Mouse (Mus musculus): ENCODE measurements around the gene Med18. TPM values are rescaled to one million over a fixed set of nuclear protein-coding genes. Genes with fewer than 3 reads are reported as not detected.
"Not testable (repeated sequence)": the region's sequence is repeated elsewhere in the genome, so short reads cannot be mapped to it uniquely, and the experiment has no call there.

Med18 gene
- polyA plus RNA-seq, 1 experiment from 2014 or later, result 11.2 TPM

- not testable (repeated sequence) for H3K4me2 ChIP-seq; H3K9ac ChIP-seq; H3K9me3 ChIP-seq (replicated peaks); H3K36me3 ChIP-seq (replicated peaks); H3K4me3 ChIP-seq (replicated peaks); ATAC-seq (ENCODE audit: insufficient read depth); H3K27me3 ChIP-seq; H3K27ac ChIP-seq (replicated peaks)
- WGBS (ENCODE audit: insufficient replicate concordance), result 50% methylated on average over 3 of the region's 3 CpGs
- H3K4me1 ChIP-seq (replicated peaks), result peaks cover 12% of the 10 kb centered on the region; the same call in 1 of the 2 replicates
Measured at GRCm38 (mm10) chr4:132482104-132482503, 18.4 kb upstream of the Med18 start.

- 80% methylated on average over 8 of the region's 8 CpGs for WGBS (ENCODE audit: insufficient replicate concordance)
Measured at GRCm38 (mm10) chr4:132477833-132478232, 14.1 kb upstream of the Med18 start.

GRCm38 (mm10) chr4:132475895-132476878 lies 12.5 kb upstream of the Med18 start:
- Histone ChIP-seq H3K27me3 (no peaks in the 10 kb centered on the region), H3K36me3 (replicated peaks) (no peaks in the 10 kb centered on the region), H3K9me3 (replicated peaks) (no peaks in the 10 kb centered on the region), H3K9ac (no peak overlapping the region), H3K4me1 (replicated peaks) (peaks cover 22% of the 10 kb centered on the region; the same call in 1 of the 2 replicates), H3K27ac (replicated peaks) (no peak overlapping the region), H3K4me2 (no peak overlapping the region), H3K4me3 (replicated peaks) (no peak overlapping the region)
- ATAC-seq (ENCODE audit: insufficient read depth), result no peak
- WGBS (ENCODE audit: insufficient replicate concordance), result 58% methylated on average over 13 of the region's 13 CpGs

More at GRCm38 (mm10) chr4:132477833-132478232, 14.1 kb upstream of the Med18 start:
- no peak for ATAC-seq (ENCODE audit: insufficient read depth)
- Histone ChIP-seq H3K36me3 (replicated peaks) (no peaks in the 10 kb centered on the region), H3K4me3 (replicated peaks) (no peak overlapping the region), H3K9me3 (replicated peaks) (no peaks in the 10 kb centered on the region), H3K4me1 (replicated peaks) (peaks cover 21% of the 10 kb centered on the region; the same call in 1 of the 2 replicates), H3K27ac (replicated peaks) (no peak overlapping the region), H3K27me3 (no peaks in the 10 kb centered on the region), H3K9ac (no peak overlapping the region), H3K4me2 (no peak overlapping the region)

- Histone ChIP-seq H3K27ac (replicated peaks) (no peak overlapping the region), H3K4me1 (replicated peaks) (peaks cover 30% of the 10 kb centered on the region), H3K4me2 (no peak overlapping the region), H3K36me3 (replicated peaks) (no peaks in the 10 kb centered on the region), H3K9ac (no peak overlapping the region), H3K27me3 (no peaks in the 10 kb centered on the region), H3K4me3 (replicated peaks) (no peak overlapping the region), H3K9me3 (replicated peaks) (no peaks in the 10 kb centered on the region)
- 71% methylated on average over 4 of the region's 4 CpGs for WGBS (ENCODE audit: insufficient replicate concordance)
- peak; percentile 51; the same call in 1 of the 2 replicates for ATAC-seq (ENCODE audit: insufficient read depth)
Measured at GRCm38 (mm10) chr4:132474631-132475030, 10.9 kb upstream of the Med18 start.

GRCm38 (mm10) chr4:132473411-132473810 lies 9.7 kb upstream of the Med18 start:
- H3K9me3 ChIP-seq (replicated peaks), result no peaks in the 10 kb centered on the region
- ATAC-seq (ENCODE audit: insufficient read depth), result no peak
- no peaks in the 10 kb centered on the region for H3K36me3 ChIP-seq (replicated peaks)
- H3K4me1 ChIP-seq (replicated peaks), result peaks cover 41% of the 10 kb centered on the region
- H3K9ac ChIP-seq, result no peak overlapping the region
- H3K4me2 ChIP-seq, result no peak overlapping the region
- H3K27ac ChIP-seq (replicated peaks), result 0 out of 2 replicates have a peak overlapping the region, but pooled peaks have one; percentile 11
- H3K27me3 ChIP-seq, result no peaks in the 10 kb centered on the region
- no peak overlapping the region for H3K4me3 ChIP-seq (replicated peaks)
- 40% methylated on average over 9 of the region's 9 CpGs for WGBS (ENCODE audit: insufficient replicate concordance)

GRCm38 (mm10) chr4:132469873-132470272 lies 6.2 kb upstream of the Med18 start:
- Histone ChIP-seq H3K27ac (replicated peaks) (no peak overlapping the region; the same call in 1 of the 2 replicates), H3K36me3 (replicated peaks) (no peaks in the 10 kb centered on the region), H3K4me1 (replicated peaks) (peaks cover 35% of the 10 kb centered on the region), H3K4me2 (no peak overlapping the region), H3K27me3 (no peaks in the 10 kb centered on the region), H3K9me3 (replicated peaks) (no peaks in the 10 kb centered on the region), H3K9ac (no peak overlapping the region), H3K4me3 (replicated peaks) (no peak overlapping the region)
- WGBS (ENCODE audit: insufficient replicate concordance), result 8% methylated on average over 3 of the region's 3 CpGs
- peak; percentile 29; the same call in 1 of the 2 replicates for ATAC-seq (ENCODE audit: insufficient read depth)

- peak overlapping the region; percentile 79 for H3K27ac ChIP-seq (replicated peaks)
- under 1% methylated on average over 5 of the region's 5 CpGs for WGBS (ENCODE audit: insufficient replicate concordance)
- H3K9ac ChIP-seq, result peak overlapping the region; percentile 70
- no peaks in the 10 kb centered on the region for H3K27me3 ChIP-seq
- H3K4me1 ChIP-seq (replicated peaks), result peaks cover 36% of the 10 kb centered on the region
- peak overlapping the region; percentile 84 for H3K4me2 ChIP-seq
- H3K4me3 ChIP-seq (replicated peaks), result peak overlapping the region; percentile 78
- no peaks in the 10 kb centered on the region for H3K9me3 ChIP-seq (replicated peaks)
- ATAC-seq (ENCODE audit: insufficient read depth), result no peak
- H3K36me3 ChIP-seq (replicated peaks), result peaks cover 30% of the 10 kb centered on the region
Measured at GRCm38 (mm10) chr4:132464255-132464613, 513 bp upstream of the Med18 start.

GRCm38 (mm10) chr4:132462836-132463235 lies 885 bp downstream of the Med18 start:
- Histone ChIP-seq H3K9ac (peak overlapping the region; percentile 70), H3K4me1 (replicated peaks) (peaks cover 29% of the 10 kb centered on the region), H3K4me3 (replicated peaks) (peak overlapping the region; percentile 78), H3K4me2 (peak overlapping the region; percentile 84), H3K9me3 (replicated peaks) (no peaks in the 10 kb centered on the region), H3K27me3 (no peaks in the 10 kb centered on the region), H3K27ac (replicated peaks) (peak overlapping the region; percentile 79), H3K36me3 (replicated peaks) (peaks cover 42% of the 10 kb centered on the region)
- ATAC-seq (ENCODE audit: insufficient read depth), result no peak
- WGBS (ENCODE audit: insufficient replicate concordance), result 7% methylated on average over 11 of the region's 11 CpGs

- no peak for ATAC-seq (ENCODE audit: insufficient read depth)
- no peak overlapping the region for H3K9ac ChIP-seq
- H3K9me3 ChIP-seq (replicated peaks), result no peaks in the 10 kb centered on the region
- H3K36me3 ChIP-seq (replicated peaks), result peaks cover 53% of the 10 kb centered on the region
- H3K4me3 ChIP-seq (replicated peaks), result no peak overlapping the region
- 82% methylated on average over 8 of the region's 8 CpGs for WGBS (ENCODE audit: insufficient replicate concordance)
- peaks cover 29% of the 10 kb centered on the region for H3K4me1 ChIP-seq (replicated peaks)
- no peak overlapping the region for H3K27ac ChIP-seq (replicated peaks)
- H3K27me3 ChIP-seq, result no peaks in the 10 kb centered on the region
- no peak overlapping the region for H3K4me2 ChIP-seq
Measured at GRCm38 (mm10) chr4:132460225-132460624, 3.5 kb downstream of the Med18 start.

- ATAC-seq (ENCODE audit: insufficient read depth), result no peak
- H3K9ac ChIP-seq, result no peak overlapping the region
- 0 out of 2 replicates have a peak overlapping the region, but pooled peaks have one; percentile 3 for H3K27ac ChIP-seq (replicated peaks)
- 82% methylated on average over 6 of the region's 6 CpGs for WGBS (ENCODE audit: insufficient replicate concordance)
- no peaks in the 10 kb centered on the region for H3K4me1 ChIP-seq (replicated peaks)
- H3K4me2 ChIP-seq, result no peak overlapping the region
- peaks cover 36% of the 10 kb centered on the region for H3K36me3 ChIP-seq (replicated peaks)
- no peak overlapping the region for H3K4me3 ChIP-seq (replicated peaks)
- no peaks in the 10 kb centered on the region for H3K27me3 ChIP-seq
- H3K9me3 ChIP-seq (replicated peaks), result no peaks in the 10 kb centered on the region
Measured at GRCm38 (mm10) chr4:132455561-132455960, 8.2 kb downstream of the Med18 start.

GRCm38 (mm10) chr4:132455146-132455545 lies 8.6 kb downstream of the Med18 start:
- WGBS (ENCODE audit: insufficient replicate concordance), result 84% methylated on average over 3 of the region's 3 CpGs
- no peaks in the 10 kb centered on the region for H3K4me1 ChIP-seq (replicated peaks)
- no peak overlapping the region for H3K4me3 ChIP-seq (replicated peaks)
- ATAC-seq (ENCODE audit: insufficient read depth), result no peak
- H3K4me2 ChIP-seq, result no peak overlapping the region
- H3K9ac ChIP-seq, result no peak overlapping the region
- H3K27me3 ChIP-seq, result no peaks in the 10 kb centered on the region
- H3K9me3 ChIP-seq (replicated peaks), result no peaks in the 10 kb centered on the region
- H3K27ac ChIP-seq (replicated peaks), result 0 out of 2 replicates have a peak overlapping the region, but pooled peaks have one; percentile 3
- peaks cover 32% of the 10 kb centered on the region for H3K36me3 ChIP-seq (replicated peaks)
